Mouse (Mus musculus): ENCODE results near the gene Arhgap30.

- no peak for TF ChIP-seq FLI1 (IDR thresholded peaks at IDR 0.05; ENCODE audit: low read length)
- no peak for TF ChIP-seq GATA1 (IDR thresholded peaks at IDR 0.05; ENCODE audit: borderline replicate concordance, low read length)
These were observed 18.8 kb upstream of the Arhgap30 start, which contains the start of gene Nectin4 for GRCm38 (mm10) chr1:171369845-171370556.

Data from megakaryocyte, embryonic 14.5 days (primary cell).